Mouse (Mus musculus) olfactory bulb, adult 2 months (tissue): ENCODE measurements around the gene Ets1. TPM values are rescaled to one million over a fixed set of nuclear protein-coding genes. Genes with fewer than 3 reads are reported as not detected.

Experiments used
- H3K27ac ChIP-seq: fragments of 200-500 bp; 2 replicates; pipeline ENCODE4 v1.5.1; 2012; ENCODE audit warnings: low read depth, low read length; ENCODE audit not compliant: insufficient read depth
- H3K4me1 ChIP-seq: fragments of 200-500 bp; 2 replicates; pipeline ENCODE4 v1.6.1; 2012; ENCODE audit warnings: low read length; ENCODE audit not compliant: control insufficient read depth, insufficient read depth
- H3K4me3 ChIP-seq: fragments of 200-500 bp; 2 replicates; pipeline ENCODE4 v1.5.1; 2012; ENCODE audit warnings: mild to moderate bottlenecking, low read depth, low read length, moderate library complexity; ENCODE audit not compliant: insufficient read depth
- CTCF ChIP-seq: fragments of 200-500 bp; IDR thresholded peaks from 2 replicates; pipeline ENCODE4 v1.5.1; 2012; ENCODE audit warnings: low read depth, mild to moderate bottlenecking, low read length, moderate library complexity; ENCODE audit not compliant: insufficient read depth
- POLR2A ChIP-seq: fragments of 200-500 bp; IDR thresholded peaks from 2 replicates; pipeline ENCODE4 v1.6.1; 2012; ENCODE audit warnings: mild to moderate bottlenecking, low read depth, low read length, moderate library complexity; ENCODE audit not compliant: insufficient read depth
- WGBS: fragments of 180-500 bp; shearing (Covaris S2); methylation state at CpG from one replicate; pipeline ENCODE4 v1.1.7; 2018; 5-methylcytosine and 5-hydroxymethylcytosine counted together
- polyA plus RNA-seq: library from polyadenylated mRNA; stranded (reverse); fragments of >200 nt; gene quantifications from 2 replicates; pipeline ENCODE4 v1.2.4, GENCODE M21; 2012; ENCODE audit warnings: low replicate concordance; ENCODE audit not compliant: missing spikeins, insufficient read depth, insufficient read length

Ets1 gene
- polyA plus RNA-seq, 1 experiment, result 306 TPM

GRCm38 (mm10) chr9:32709764-32710734 is 74.0 kb downstream of the Ets1 start:
- Histone ChIP-seq H3K4me1 (peaks cover 5% of the 10 kb centered on the region; the same call in 1 of the 2 replicates), H3K27ac (no peak overlapping the region), H3K4me3 (no peak overlapping the region)
- TF ChIP-seq POLR2A (no peak), CTCF (no peak)
- 79% methylated on average over 17 of the region's 17 CpGs for WGBS

GRCm38 (mm10) chr9:32710987-32711652 is 75.1 kb downstream of the Ets1 start:
- WGBS, result 67% methylated on average over 12 of the region's 12 CpGs
- Histone ChIP-seq H3K27ac (no peak overlapping the region), H3K4me3 (no peak overlapping the region), H3K4me1 (peaks cover 5% of the 10 kb centered on the region; the same call in 1 of the 2 replicates)
- TF ChIP-seq CTCF, result no peak
- no peak for TF ChIP-seq POLR2A

GRCm38 (mm10) chr9:32711768-32712167 is 75.7 kb downstream of the Ets1 start:
- Histone ChIP-seq H3K4me3 (no peak overlapping the region), H3K4me1 (peaks cover 5% of the 10 kb centered on the region; the same call in 1 of the 2 replicates), H3K27ac (no peak overlapping the region)
- TF ChIP-seq CTCF, result no peak
- no peak for TF ChIP-seq POLR2A
- WGBS, result 93% methylated on average over 4 of the region's 4 CpGs

- TF ChIP-seq CTCF (no peak), POLR2A (no peak)
- H3K4me1 ChIP-seq, result peaks cover 7% of the 10 kb centered on the region
- no peak overlapping the region for H3K27ac ChIP-seq
- WGBS, result 86% methylated on average over 7 of the region's 7 CpGs
- H3K4me3 ChIP-seq, result no peak overlapping the region
These were observed 76.4 kb downstream of the Ets1 start for GRCm38 (mm10) chr9:32712383-32712910.

- H3K27ac ChIP-seq, result no peak overlapping the region
- no peak for TF ChIP-seq CTCF
- no peak for TF ChIP-seq POLR2A
- peaks cover 11% of the 10 kb centered on the region for H3K4me1 ChIP-seq
- WGBS, result 97% methylated on average over 1 of the region's 1 CpGs
- H3K4me3 ChIP-seq, result no peak overlapping the region
These were observed 77.1 kb downstream of the Ets1 start for GRCm38 (mm10) chr9:32713106-32713505.

GRCm38 (mm10) chr9:32713790-32714189 is 77.8 kb downstream of the Ets1 start:
- TF ChIP-seq CTCF (no peak), POLR2A (no peak)
- no peak overlapping the region for H3K4me3 ChIP-seq
- peaks cover 13% of the 10 kb centered on the region for H3K4me1 ChIP-seq
- H3K27ac ChIP-seq, result no peak overlapping the region
- WGBS, result 86% methylated on average over 4 of the region's 4 CpGs

GRCm38 (mm10) chr9:32714487-32714886 is 78.5 kb downstream of the Ets1 start:
- TF ChIP-seq CTCF, result no peak
- no peak for TF ChIP-seq POLR2A
- no peak overlapping the region for H3K27ac ChIP-seq
- WGBS, result 78% methylated on average over 7 of the region's 7 CpGs
- H3K4me3 ChIP-seq, result no peak overlapping the region
- peaks cover 13% of the 10 kb centered on the region for H3K4me1 ChIP-seq

- TF ChIP-seq POLR2A (no peak), CTCF (no peak)
- 61% methylated on average over 9 of the region's 9 CpGs for WGBS
- peaks cover 17% of the 10 kb centered on the region for H3K4me1 ChIP-seq
These were observed 79.9 kb downstream of the Ets1 start for GRCm38 (mm10) chr9:32715806-32716466.

More at GRCm38 (mm10) chr9:32715806-32716466, 79.9 kb downstream of the Ets1 start:
- H3K4me3 ChIP-seq, result no peak overlapping the region
- no peak overlapping the region for H3K27ac ChIP-seq
